Mouse (Mus musculus): ENCODE measurements around the gene Dyrk4. TPM values are rescaled to one million over a fixed set of nuclear protein-coding genes. Genes with fewer than 3 reads are reported as not detected.
A peak's percentile ranks its signal among the peaks of the same experiment; 100 is the strongest.

Gene Dyrk4
- polyA plus RNA-seq, 1 experiment from 2014 or later, result not detected

- no peak for ATAC-seq (ENCODE audit: low FRiP score, low TSS enrichment)
- H3K27ac ChIP-seq (ENCODE audit: low read depth, low read length), result no peak within 1 kb of the TSS
- H3K36me3 ChIP-seq (ENCODE audit: control insufficient read depth, insufficient read depth, low read length), result no peaks in the 10 kb centered on the region
Measured at GRCm38 (mm10) chr6:126852881-126853280, 68.8 kb downstream of the Dyrk4 start, which contains the start of gene Akap3. Gene Akap3, plus strand, starts transcription at chr6:126853098.

GRCm38 (mm10) chr6:126848712-126849704 is 72.6 kb downstream of the Dyrk4 start, which contains the start of gene Ndufa9:
Gene Ndufa9, minus strand, starts transcription at chr6:126849136.
- Histone ChIP-seq H3K27me3 (ENCODE audit: control insufficient read depth, insufficient read depth, low read length) (no peaks in the 10 kb centered on the region), H3K4me2 (replicated peaks; ENCODE audit: low read depth, low read length) (peak within 1 kb of the TSS; percentile 80), H3K27ac (ENCODE audit: low read depth, low read length) (no peak within 1 kb of the TSS), H3K4me3 (ENCODE audit: low read length) (peak within 1 kb of the TSS; percentile 74), H3K4me1 (ENCODE audit: control insufficient read depth, insufficient read depth, low read length) (peaks cover 5% of the 10 kb centered on the region), H3K9me3 (ENCODE audit: control insufficient read depth, low read length) (no peaks in the 10 kb centered on the region), H3K9ac (ENCODE audit: low read depth, low read length) (peak within 1 kb of the TSS; percentile 77), H3K36me3 (ENCODE audit: control insufficient read depth, insufficient read depth, low read length) (peaks cover 3% of the 10 kb centered on the region; the same call in 1 of the 2 replicates)
- 7% methylated on average over 46 of the region's 46 CpGs for WGBS
- ATAC-seq (ENCODE audit: low FRiP score, low TSS enrichment), result peak; percentile 92

More at GRCm38 (mm10) chr6:126852881-126853280, 68.8 kb downstream of the Dyrk4 start, which contains the start of gene Akap3:
- no peaks in the 10 kb centered on the region for H3K9me3 ChIP-seq (ENCODE audit: control insufficient read depth, low read length)
- H3K4me3 ChIP-seq (ENCODE audit: low read length), result no peak within 1 kb of the TSS
- peaks cover 3% of the 10 kb centered on the region for H3K4me1 ChIP-seq (ENCODE audit: control insufficient read depth, insufficient read depth, low read length)
- no peak within 1 kb of the TSS for H3K9ac ChIP-seq (ENCODE audit: low read depth, low read length)
- no peaks in the 10 kb centered on the region for H3K27me3 ChIP-seq (ENCODE audit: control insufficient read depth, insufficient read depth, low read length)
- no peak within 1 kb of the TSS for H3K4me2 ChIP-seq (replicated peaks; ENCODE audit: low read depth, low read length)

GRCm38 (mm10) chr6:126836628-126837027 is 85.0 kb downstream of the Dyrk4 start:
- Histone ChIP-seq H3K9ac (ENCODE audit: low read depth, low read length) (no peak overlapping the region), H3K36me3 (ENCODE audit: control insufficient read depth, insufficient read depth, low read length) (peaks cover 88% of the 10 kb centered on the region), H3K27me3 (ENCODE audit: control insufficient read depth, insufficient read depth, low read length) (no peaks in the 10 kb centered on the region), H3K9me3 (ENCODE audit: control insufficient read depth, low read length) (no peaks in the 10 kb centered on the region), H3K4me1 (ENCODE audit: control insufficient read depth, insufficient read depth, low read length) (no peaks in the 10 kb centered on the region), H3K4me2 (replicated peaks; ENCODE audit: low read depth, low read length) (no peak overlapping the region), H3K4me3 (ENCODE audit: low read length) (no peak overlapping the region), H3K27ac (ENCODE audit: low read depth, low read length) (no peak overlapping the region)
- ATAC-seq (ENCODE audit: low FRiP score, low TSS enrichment), result no peak
- WGBS, result 88% methylated on average over 8 of the region's 8 CpGs

Other genes starting within 250 kb of the Dyrk4 start
- 1.3 and 2.5 TPM in 2 replicates for gene Kcna6, start 181.2 kb downstream of the Dyrk4 start, polyA plus RNA-seq (2014; fragmentation: Nextera tagmentation; extraction: Ambion mirVana)
- gene Ndufa9, start 72.7 kb downstream of the Dyrk4 start, polyA plus RNA-seq (2014; fragmentation: Nextera tagmentation; extraction: Ambion mirVana), result 203 and 210 TPM in 2 replicates
- 0.16 TPM in 1 of 2 replicates, not detected in the other for gene Akap3, start 68.7 kb downstream of the Dyrk4 start, polyA plus RNA-seq (2014; fragmentation: Nextera tagmentation; extraction: Ambion mirVana)
- gene Rad51ap1, start 17.7 kb upstream of the Dyrk4 start, polyA plus RNA-seq (2014; fragmentation: Nextera tagmentation; extraction: Ambion mirVana), result 68.0 and 73.8 TPM in 2 replicates
- gene D6Wsu163e, start 18.1 kb upstream of the Dyrk4 start, polyA plus RNA-seq (2014; fragmentation: Nextera tagmentation; extraction: Ambion mirVana), result 14.2 and 16.8 TPM in 2 replicates
- gene Fgf6, start 93.7 kb upstream of the Dyrk4 start, polyA plus RNA-seq (2014; fragmentation: Nextera tagmentation; extraction: Ambion mirVana), result not detected in 2 replicates
- not detected in 2 replicates for gene Fgf23, start 151.1 kb upstream of the Dyrk4 start, polyA plus RNA-seq (2014; fragmentation: Nextera tagmentation; extraction: Ambion mirVana)
- 1.2 and 2.6 TPM in 2 replicates for gene Tigar, start 187.7 kb upstream of the Dyrk4 start, polyA plus RNA-seq (2014; fragmentation: Nextera tagmentation; extraction: Ambion mirVana)
- 793 and 904 TPM in 2 replicates for gene Ccnd2, start 230.4 kb upstream of the Dyrk4 start, polyA plus RNA-seq (2014; fragmentation: Nextera tagmentation; extraction: Ambion mirVana)

All from kidney, embryonic 14.5 days (tissue).